ENCODE assay signal across 19 mouse cellular contexts in genomic region chr6:143116779-143117178, GRCm38 (mm10).
"Had no signal": no experiment of that assay in that cellular context is flagged by ENCODE, and none has a peak within 500 bp of the region (broad histone marks: within the 10 kb centered on the region; RNA-seq: fewer than 3 reads in every experiment).

No protein-coding gene starts in this region.

- H3K4me1 ChIP-seq: midbrain, embryonic 13.5 days; midbrain, embryonic 15.5 days; neural tube, embryonic 13.5 days; neural tube, embryonic 15.5 days had no signal

- ATAC-seq: liver, embryonic 12.5 days; midbrain, embryonic 13.5 days; midbrain, embryonic 15.5 days had no signal

- H3K9me3 ChIP-seq: midbrain, embryonic 15.5 days; neural tube, embryonic 13.5 days; neural tube, embryonic 15.5 days had no signal

- H3K27me3 ChIP-seq: liver, embryonic 12.5 days; midbrain, embryonic 13.5 days; midbrain, embryonic 15.5 days; neural tube, embryonic 13.5 days; neural tube, embryonic 15.5 days had no signal

- DNase-seq: lung, adult 18-20 months; lung, embryonic 14.5 days; lung, postnatal 10 days; lung, postnatal 4 days; retina, postnatal 1 day; right cerebral cortex, adult 18-20 months; right cerebral cortex, postnatal 25 days; right cerebral cortex, postnatal 4 days; spleen, adult 18-20 months; thymus, postnatal 25 days; thymus, postnatal 4 days had no signal

- H3K27ac ChIP-seq: liver, embryonic 12.5 days; liver, embryonic 14.5 days; midbrain, embryonic 10.5 days; midbrain, embryonic 13.5 days; midbrain, embryonic 15.5 days; neural tube, embryonic 13.5 days; neural tube, embryonic 15.5 days had no signal

- H3K36me3 ChIP-seq: liver, embryonic 12.5 days; midbrain, embryonic 10.5 days; midbrain, embryonic 13.5 days; midbrain, embryonic 15.5 days; neural tube, embryonic 13.5 days; neural tube, embryonic 15.5 days had no signal

- H3K4me2 ChIP-seq: liver, embryonic 12.5 days; lung, embryonic 14.5 days; midbrain, embryonic 13.5 days; midbrain, embryonic 15.5 days; neural tube, embryonic 13.5 days; neural tube, embryonic 15.5 days had no signal

- H3K4me3 ChIP-seq: liver, embryonic 12.5 days; midbrain, embryonic 10.5 days; midbrain, embryonic 13.5 days; midbrain, embryonic 15.5 days; myocyte; neural tube, embryonic 13.5 days; neural tube, embryonic 15.5 days had no signal

- H3K9ac ChIP-seq: liver, embryonic 12.5 days; liver, embryonic 14.5 days; lung, embryonic 14.5 days; midbrain, embryonic 13.5 days; midbrain, embryonic 15.5 days; neural tube, embryonic 13.5 days; neural tube, embryonic 15.5 days had no signal
